Mouse (Mus musculus): Measurements from ENCODE around the gene Rpl9-ps1.

- no peak for TF ChIP-seq POLR2A (IDR thresholded peaks at IDR 0.05; ENCODE audit: insufficient read length, low read depth)
- no peak for TF ChIP-seq CEBPB (IDR thresholded peaks at IDR 0.05; ENCODE audit: insufficient read depth, poor library complexity, severe bottlenecking)
- TF ChIP-seq USF1 (IDR thresholded peaks at IDR 0.05; ENCODE audit: low read depth): no peak
- no peak for TF ChIP-seq MAX (IDR thresholded peaks at IDR 0.05; ENCODE audit: low read depth)
- TF ChIP-seq SRF (IDR thresholded peaks at IDR 0.05; ENCODE audit: control insufficient read depth, insufficient read length, low read depth): no peak
Observed at GRCm38 (mm10) chr11:83636742-83637235, 8.6 kb downstream of the Rpl9-ps1 start.
